13 mouse cellular contexts compared by ENCODE assay signal in the genomic region with DNA sequence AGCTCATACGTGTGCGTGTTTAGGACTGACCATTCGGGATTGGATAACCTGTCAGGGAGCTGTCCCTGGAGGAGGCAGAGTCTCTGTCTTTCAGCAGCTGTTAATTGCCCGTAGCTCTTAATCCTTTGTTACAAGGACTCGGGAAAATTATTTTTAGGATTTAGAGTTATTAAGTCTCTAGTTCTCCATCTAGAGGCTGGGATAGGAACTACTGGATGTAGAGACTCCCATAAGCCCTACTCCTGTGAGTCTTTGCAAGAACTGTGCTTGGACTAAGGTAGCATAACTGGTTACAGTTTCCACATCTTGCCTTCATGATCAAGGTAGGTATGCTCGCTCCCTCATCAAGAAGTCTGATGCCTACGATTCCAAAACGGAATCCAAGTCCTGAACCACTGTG.
DNase-seq lines count a peak whose midpoint lies in the region; ATAC-seq and TF ChIP-seq lines count a peak whose summit lies in the region.
"Had no signal": no experiment of that assay in that cellular context is flagged by ENCODE, and none has a peak within 500 bp of the region (broad histone marks: within the 10 kb centered on the region; RNA-seq: fewer than 3 reads in every experiment).

No protein-coding gene starts in this region.

- peak; percentile 28; the same call in 1 of the 2 replicates for ATAC-seq in frontal cortex, adult (ENCODE audit: low TSS enrichment)
- no peak for ATAC-seq in erythroblast, adult 5-6 weeks (replicated peaks; ENCODE audit: low FRiP score, poor library complexity, severe bottlenecking)
- ATAC-seq: CD4-positive, CD25-positive, alpha-beta regulatory T cell, adult 4 months; forebrain, embryonic 13.5 days had no signal

- peak; percentile 86 for TF ChIP-seq CTCF in layer of hippocampus, adult 2 months (conservative IDR thresholded peaks at IDR 0.05)
- 0 out of 2 replicates have a peak, but pooled peaks have one; percentile 15 for TF ChIP-seq CTCF in bone marrow macrophage, adult 2 months (IDR thresholded peaks at IDR 0.05; ENCODE audit: low read depth, low read length)

- no peak for TF ChIP-seq POLR2A in bone marrow macrophage, adult 2 months (IDR thresholded peaks at IDR 0.05; ENCODE audit: borderline replicate concordance, low read depth, low read length)

- no peak overlapping the region for H3K4me3 ChIP-seq in layer of hippocampus, adult 2 months
- no peak overlapping the region for H3K4me3 ChIP-seq in bone marrow macrophage, adult 2 months (ENCODE audit: insufficient read depth, low read length)
- H3K4me3 ChIP-seq: forebrain, embryonic 13.5 days; liver, embryonic 15.5 days had no signal

- H3K27ac ChIP-seq in layer of hippocampus, adult 2 months, result no peak overlapping the region
- no peak overlapping the region for H3K27ac ChIP-seq in bone marrow macrophage, adult 2 months (ENCODE audit: insufficient read depth, low read depth, low read length)
- H3K27ac ChIP-seq: forebrain, embryonic 13.5 days; liver, embryonic 15.5 days had no signal

- H3K4me1 ChIP-seq in bone marrow macrophage, adult 2 months (ENCODE audit: control insufficient read depth, insufficient read depth, low read length), result peaks cover 31% of the 10 kb centered on the region

- DNase-seq in frontal cortex, postnatal 25 days (ENCODE audit: low spot score in 2 of 2), result no peak
- DNase-seq in layer of hippocampus, adult 2 months (ENCODE audit: low spot score in 2 of 2), result peak; percentile 32 to 43
- no peak for DNase-seq in layer of hippocampus, adult 8-10 months (ENCODE audit: low spot score in 2 of 2)
- peak; percentile 48 for DNase-seq in 416B (ENCODE audit: low read depth)
- no peak for DNase-seq in cerebellum, adult 18-20 months
- DNase-seq: adrenal gland, postnatal 10 days; right cerebral cortex, postnatal 14 days had no signal

Comparison
In these comparisons a context has a peak if more than half of its experiments do, and no peak if none do; other contexts are left out.
1. DNase-seq: peak in layer of hippocampus, adult 2 months (2 of 2) and 416B (single experiment); none in frontal cortex, postnatal 25 days (0 of 2), layer of hippocampus, adult 8-10 months (0 of 2) and cerebellum, adult 18-20 months (0 of 2).